Mouse (Mus musculus): ENCODE measurements around the gene A630076J17Rik. TPM values are rescaled to one million over a fixed set of nuclear protein-coding genes. Genes with fewer than 3 reads are reported as not detected.

A630076J17Rik gene
- total RNA-seq (2012; rRNA removed) = not detected in 2 replicates
- polyA plus RNA-seq (2012; ENCODE audit: insufficient read depth in 1 of 2, insufficient read length in 2 of 2, low read depth in 1 of 2, low replicate concordance in 2 of 2, missing spikeins in 1 of 2) = not detected

- no peak within 1 kb of the TSS for H3K9ac ChIP-seq (ENCODE audit: control insufficient read depth, low read depth, low read length, poor library complexity, severe bottlenecking)
- TF ChIP-seq ZKSCAN1 (IDR thresholded peaks at IDR 0.05; ENCODE audit: low read depth, low read length) = no peak
- TF ChIP-seq JUND (IDR thresholded peaks at IDR 0.05; ENCODE audit: low read depth, low read length) = no peak
- TF ChIP-seq MYC (IDR thresholded peaks at IDR 0.05; ENCODE audit: low read depth, low read length) = no peak
- TF ChIP-seq ZMIZ1 (IDR thresholded peaks at IDR 0.05; ENCODE audit: low read depth, low read length) = no peak
- TF ChIP-seq MXI1 (IDR thresholded peaks at IDR 0.05; ENCODE audit: low read depth, low read length) = no peak
- TF ChIP-seq EP300 (IDR thresholded peaks at IDR 0.05; ENCODE audit: low read depth in 1 of 2, low read length in 2 of 2) = no peak
- no peak for TF ChIP-seq KAT2A (conservative IDR thresholded peaks at IDR 0.05; ENCODE audit: low read depth, low read length)
- no peak for TF ChIP-seq HCFC1 (IDR thresholded peaks at IDR 0.05; ENCODE audit: low read depth, low read length)
- TF ChIP-seq GATA1 (IDR thresholded peaks at IDR 0.05; ENCODE audit: low read depth, low read length) = no peak
- no peak for TF ChIP-seq MYB (IDR thresholded peaks at IDR 0.05; ENCODE audit: low read depth, low read length)
- TF ChIP-seq CHD2 (IDR thresholded peaks at IDR 0.05; ENCODE audit: low read length) = no peak
- no peak for TF ChIP-seq MAX (IDR thresholded peaks at IDR 0.05; ENCODE audit: low read length)
- no peak for TF ChIP-seq RCOR1 (IDR thresholded peaks at IDR 0.05; ENCODE audit: low read depth, low read length)
- TF ChIP-seq ZNF384 (IDR thresholded peaks at IDR 0.05; ENCODE audit: low read depth, low read length) = no peak
- no peak for TF ChIP-seq TBP (IDR thresholded peaks at IDR 0.05; ENCODE audit: low read depth, low read length)
- DNase-seq (ENCODE audit: low read depth, low spot score) = no peak
- no peaks in the 10 kb centered on the region for H3K9me3 ChIP-seq (replicated peaks; ENCODE audit: insufficient read depth, low read length)
- no peaks in the 10 kb centered on the region for H3K36me3 ChIP-seq (ENCODE audit: control insufficient read depth in 1 of 2, insufficient read depth in 2 of 2, low read length in 2 of 2)
- H3K27me3 ChIP-seq (ENCODE audit: control insufficient read depth in 1 of 2, insufficient read depth in 2 of 2, low read length in 2 of 2) = no peaks in the 10 kb centered on the region
- no peak within 1 kb of the TSS for H3K27ac ChIP-seq (ENCODE audit: control insufficient read depth, low read depth, low read length)
- H3K79me2 ChIP-seq (ENCODE audit: control insufficient read depth, insufficient read depth, low read length, poor library complexity) = no peaks in the 10 kb centered on the region
- no peaks in the 10 kb centered on the region for H3K4me1 ChIP-seq (ENCODE audit: control insufficient read depth in 1 of 2, insufficient read depth in 2 of 2, low read length in 2 of 2)
- no peak within 1 kb of the TSS for H3K4me3 ChIP-seq (ENCODE audit: control insufficient read depth in 1 of 2, insufficient read depth in 1 of 2, low read depth in 2 of 2, low read length in 2 of 2)
Observed at GRCm38 (mm10) chr3:107230527-107230926, at the start of gene A630076J17Rik. Gene A630076J17Rik (plus strand): TSS chr3:107230614.

- no peak overlapping the region for H3K4me3 ChIP-seq (ENCODE audit: control insufficient read depth in 1 of 2, insufficient read depth in 1 of 2, low read depth in 2 of 2, low read length in 2 of 2)
- DNase-seq (ENCODE audit: low read depth, low spot score) = no peak
- no peak overlapping the region for H3K9ac ChIP-seq (ENCODE audit: control insufficient read depth, low read depth, low read length, poor library complexity, severe bottlenecking)
- H3K27ac ChIP-seq (ENCODE audit: control insufficient read depth, low read depth, low read length) = no peak overlapping the region
- H3K79me2 ChIP-seq (ENCODE audit: control insufficient read depth, insufficient read depth, low read length, poor library complexity) = no peaks in the 10 kb centered on the region
- H3K36me3 ChIP-seq (ENCODE audit: control insufficient read depth in 1 of 2, insufficient read depth in 2 of 2, low read length in 2 of 2) = no peaks in the 10 kb centered on the region
- no peaks in the 10 kb centered on the region for H3K27me3 ChIP-seq (ENCODE audit: control insufficient read depth in 1 of 2, insufficient read depth in 2 of 2, low read length in 2 of 2)
- no peaks in the 10 kb centered on the region for H3K9me3 ChIP-seq (replicated peaks; ENCODE audit: insufficient read depth, low read length)
- TF ChIP-seq TAL1 (IDR thresholded peaks at IDR 0.05; ENCODE audit: low read length) = no peak
- TF ChIP-seq MYC (IDR thresholded peaks at IDR 0.05; ENCODE audit: low read depth, low read length) = no peak
- TF ChIP-seq MAX (IDR thresholded peaks at IDR 0.05; ENCODE audit: low read length) = no peak
- TF ChIP-seq GABPA (IDR thresholded peaks at IDR 0.05; ENCODE audit: low read depth, low read length) = no peak
- no peak for TF ChIP-seq MEF2A (IDR thresholded peaks at IDR 0.05; ENCODE audit: extremely low read depth, insufficient replicate concordance, low read depth, low read length, poor library complexity, severe bottlenecking)
- no peak for TF ChIP-seq JUND (IDR thresholded peaks at IDR 0.05; ENCODE audit: low read depth, low read length)
- no peak for TF ChIP-seq MAFK (IDR thresholded peaks at IDR 0.05; ENCODE audit: borderline replicate concordance, low read depth, low read length)
- no peak for TF ChIP-seq CHD2 (IDR thresholded peaks at IDR 0.05; ENCODE audit: low read length)
- TF ChIP-seq ELF1 (IDR thresholded peaks at IDR 0.05; ENCODE audit: low read depth, low read length) = no peak
- no peak for TF ChIP-seq NELFE (IDR thresholded peaks at IDR 0.05; ENCODE audit: low read depth, low read length)
- no peak for TF ChIP-seq ETS1 (IDR thresholded peaks at IDR 0.05; ENCODE audit: low read depth, low read length)
- no peak for TF ChIP-seq SIN3A (IDR thresholded peaks at IDR 0.05; ENCODE audit: low read length)
- TF ChIP-seq USF1 (IDR thresholded peaks at IDR 0.05; ENCODE audit: low read depth, low read length) = no peak
- TF ChIP-seq CHD1 (IDR thresholded peaks at IDR 0.05; ENCODE audit: low read depth, low read length) = no peak
- no peak for TF ChIP-seq KAT2A (conservative IDR thresholded peaks at IDR 0.05; ENCODE audit: low read depth, low read length)
- TF ChIP-seq POLR2AphosphoS5 (IDR thresholded peaks at IDR 0.05; ENCODE audit: borderline replicate concordance, low read depth, low read length) = no peak
- TF ChIP-seq NRF1 (IDR thresholded peaks at IDR 0.05; ENCODE audit: insufficient read depth, low read depth, low read length, poor library complexity, severe bottlenecking) = no peak
- TF ChIP-seq POLR2AphosphoS2 (IDR thresholded peaks at IDR 0.05; ENCODE audit: low read length) = no peak
- TF ChIP-seq ZNF384 (IDR thresholded peaks at IDR 0.05; ENCODE audit: low read depth, low read length) = no peak
- no peak for TF ChIP-seq E2F4 (IDR thresholded peaks at IDR 0.05; ENCODE audit: borderline replicate concordance, low read depth, low read length)
- no peaks in the 10 kb centered on the region for H3K4me1 ChIP-seq (ENCODE audit: control insufficient read depth in 1 of 2, insufficient read depth in 2 of 2, low read length in 2 of 2)
Observed at GRCm38 (mm10) chr3:107180860-107181259, 49.6 kb upstream of the A630076J17Rik start.
